Mouse (Mus musculus): ENCODE measurements at regions not wholly inside any gene's neighbourhood (a gene's known extent, or its start where the extent isn't known, plus 50 kb on each side); places are given as distances from the start of the nearest gene placed in this dataset.

DNA sequence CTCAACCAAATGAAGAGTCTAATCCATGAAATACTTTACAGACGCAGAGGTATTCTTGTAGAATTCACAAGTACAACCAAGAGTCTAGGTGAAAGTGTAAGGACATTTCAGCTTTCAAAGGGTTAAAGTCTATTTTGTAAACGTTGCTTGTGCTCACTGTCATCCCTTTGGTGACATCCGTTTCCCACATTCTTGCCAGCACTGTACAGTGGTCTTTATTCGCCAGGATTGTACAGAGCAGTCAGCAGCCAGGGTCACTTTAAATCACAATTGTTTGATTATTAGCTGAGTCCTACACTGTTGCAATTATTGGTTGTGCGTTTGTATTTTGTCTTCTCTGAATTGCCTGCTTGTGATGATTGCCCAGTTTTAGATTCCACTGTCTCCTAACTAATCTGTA lies 427.3 kb upstream of the Rgma start:
- TF ChIP-seq POLR2A (IDR thresholded peaks at IDR 0.05; ENCODE audit: low read depth, low read length) (no peak), CTCF (conservative IDR thresholded peaks at IDR 0.05; ENCODE audit: insufficient read depth, insufficient read length, low read depth, low read length) (no peak)

Data from kidney, adult 2 months (tissue).